Mouse (Mus musculus) heart, postnatal 0 days (tissue): ENCODE measurements around the gene Cmtm6. TPM values are rescaled to one million over a fixed set of nuclear protein-coding genes. Genes with fewer than 3 reads are reported as not detected.

Experiments used
- ATAC-seq: fragments of 200-750 bp; cut with Nextera tagmentation; 2 replicates; pipeline ENCODE4 v1.8.0; 2017; ENCODE audit warnings: low read depth, moderate number of reproducible peaks, moderate library complexity; ENCODE audit not compliant: insufficient read depth
- DNase-seq: peaks from one replicate; pipeline ENCODE4 v3.0.0-alpha.2; 2016; ENCODE audit warnings: low spot score
- H3K27ac ChIP-seq: fragments of 300-500 bp; sonication (generic); 2 replicates; pipeline ENCODE4 v1.5.1; 2014; ENCODE audit warnings: low read depth, mild to moderate bottlenecking
- H3K27me3 ChIP-seq: fragments of 300-500 bp; sonication (generic); 2 replicates; pipeline ENCODE4 v1.6.1; 2014; ENCODE audit warnings: low read length, mixed read lengths; ENCODE audit not compliant: control insufficient read depth, insufficient read depth
- H3K36me3 ChIP-seq: fragments of 300-500 bp; sonication (generic); replicated peaks from 2 replicates; pipeline ENCODE4 v1.6.1; 2014; ENCODE audit warnings: low read length, mixed read lengths; ENCODE audit not compliant: control insufficient read depth, insufficient read depth
- H3K4me1 ChIP-seq: fragments of 300-500 bp; sonication (generic); 2 replicates; pipeline ENCODE4 v1.6.1; 2014; ENCODE audit warnings: antibody characterized with exemption; ENCODE audit not compliant: control insufficient read depth, insufficient read depth
- H3K4me2 ChIP-seq: fragments of 300-500 bp; sonication (generic); 2 replicates; pipeline ENCODE4 v1.6.1; 2014; ENCODE audit warnings: low read depth, mild to moderate bottlenecking, low read length, moderate library complexity
- H3K4me3 ChIP-seq: fragments of 300-500 bp; sonication (generic); 2 replicates; pipeline ENCODE4 v1.5.1; 2014; ENCODE audit warnings: low read depth, low read length
- H3K9ac ChIP-seq: fragments of 300-500 bp; sonication (generic); replicated peaks from 2 replicates; pipeline ENCODE4 v1.6.1; 2014; ENCODE audit warnings: low read depth, low read length, mixed read lengths
- H3K9me3 ChIP-seq: fragments of 300-500 bp; sonication (generic); replicated peaks from 2 replicates; pipeline ENCODE4 v1.6.1; 2016; ENCODE audit warnings: low read length; ENCODE audit not compliant: control insufficient read depth
- CTCF ChIP-seq: IDR thresholded peaks from 2 replicates; pipeline ENCODE4 v1.5.1; 2016; ENCODE audit warnings: antibody characterized with exemption, control low read depth, low read depth
- EP300 ChIP-seq: IDR thresholded peaks from 2 replicates; pipeline ENCODE4 v1.6.1; 2016; ENCODE audit warnings: antibody characterized with exemption, low read depth
- WGBS: fragments of 180-500 bp; shearing (Covaris S2); extraction: QIAGEN DNeasy Blood & Tissue Kit; methylation state at CpG from one replicate; pipeline ENCODE4 v1.1.7; 2014; 5-methylcytosine and 5-hydroxymethylcytosine counted together
- polyA plus RNA-seq: library from polyadenylated mRNA; unstranded; fragments of >200 nt; fragmentation: Nextera tagmentation; extraction: Ambion mirVana; gene quantifications from 2 replicates; pipeline ENCODE4 v1.2.1, GENCODE M21; 2015
- total RNA-seq: library from RNA; depleted of rRNA; stranded (reverse); fragments of >200 nt; gene quantifications from 2 replicates; pipeline ENCODE4 v1.2.3, GENCODE M21; 2014; ENCODE audit warnings: low replicate concordance

Gene Cmtm6
- total and polyA plus RNA-seq, 2 experiments from 2014 or later, result 22.8 to 33.8 TPM

DNA sequence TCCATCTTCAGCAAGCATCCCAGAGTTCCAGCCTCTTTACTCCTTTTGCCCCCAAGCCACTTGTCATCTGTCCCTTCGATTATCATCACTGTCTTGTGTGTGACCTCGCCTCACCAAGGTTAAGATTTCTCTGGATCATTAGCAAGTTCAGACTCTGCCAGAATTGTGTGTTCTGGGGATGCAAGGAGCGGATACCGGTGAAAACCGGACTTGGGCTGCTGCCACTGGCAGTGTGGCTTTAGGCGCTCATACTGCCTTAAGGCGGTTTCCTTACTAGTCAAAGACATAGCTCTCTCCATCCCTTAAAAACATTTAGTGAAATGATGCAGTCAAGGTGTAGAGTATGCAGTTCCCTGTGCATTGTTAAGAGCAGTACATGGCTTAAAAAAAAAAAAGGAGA, 48.0 kb downstream of the Cmtm6 start:
- Histone ChIP-seq H3K4me1 (peaks cover 9% of the 10 kb centered on the region; the same call in 1 of the 2 replicates), H3K27ac (no peak overlapping the region), H3K9me3 (no peaks in the 10 kb centered on the region), H3K27me3 (no peaks in the 10 kb centered on the region), H3K9ac (no peak overlapping the region), H3K4me2 (no peak overlapping the region), H3K4me3 (no peak overlapping the region), H3K36me3 (no peaks in the 10 kb centered on the region)
- 87% methylated on average over 7 of the region's 7 CpGs for WGBS
- TF ChIP-seq CTCF (no peak), EP300 (no peak)
- DNase-seq (no peak), ATAC-seq (no peak)

- no peaks in the 10 kb centered on the region for H3K27me3 ChIP-seq
- H3K4me1 ChIP-seq, result peaks cover 9% of the 10 kb centered on the region; the same call in 1 of the 2 replicates
- H3K36me3 ChIP-seq, result no peaks in the 10 kb centered on the region
- peak overlapping the region; percentile 79 for H3K9ac ChIP-seq
- WGBS, result 21% methylated on average over 23 of the region's 23 CpGs
- H3K4me2 ChIP-seq, result peak overlapping the region; percentile 97
- TF ChIP-seq CTCF (no peak), EP300 (no peak)
- peak overlapping the region; percentile 61 for H3K4me3 ChIP-seq
- ATAC-seq (0 out of 2 replicates have a peak, but pooled peaks have one; percentile 6), DNase-seq (peak; percentile 43)
- H3K9me3 ChIP-seq, result no peaks in the 10 kb centered on the region
- peak overlapping the region; percentile 84 for H3K27ac ChIP-seq
Measured at GRCm38 (mm10) chr9:114779984-114780745, 49.2 kb downstream of the Cmtm6 start.

- TF ChIP-seq CTCF, result no peak
- TF ChIP-seq EP300, result no peak
- peak; percentile 40 for ATAC-seq
- WGBS, result 1% methylated on average over 38 of the region's 38 CpGs
Measured at GRCm38 (mm10) chr9:114780746-114781525, 50.0 kb downstream of the Cmtm6 start.

DNA sequence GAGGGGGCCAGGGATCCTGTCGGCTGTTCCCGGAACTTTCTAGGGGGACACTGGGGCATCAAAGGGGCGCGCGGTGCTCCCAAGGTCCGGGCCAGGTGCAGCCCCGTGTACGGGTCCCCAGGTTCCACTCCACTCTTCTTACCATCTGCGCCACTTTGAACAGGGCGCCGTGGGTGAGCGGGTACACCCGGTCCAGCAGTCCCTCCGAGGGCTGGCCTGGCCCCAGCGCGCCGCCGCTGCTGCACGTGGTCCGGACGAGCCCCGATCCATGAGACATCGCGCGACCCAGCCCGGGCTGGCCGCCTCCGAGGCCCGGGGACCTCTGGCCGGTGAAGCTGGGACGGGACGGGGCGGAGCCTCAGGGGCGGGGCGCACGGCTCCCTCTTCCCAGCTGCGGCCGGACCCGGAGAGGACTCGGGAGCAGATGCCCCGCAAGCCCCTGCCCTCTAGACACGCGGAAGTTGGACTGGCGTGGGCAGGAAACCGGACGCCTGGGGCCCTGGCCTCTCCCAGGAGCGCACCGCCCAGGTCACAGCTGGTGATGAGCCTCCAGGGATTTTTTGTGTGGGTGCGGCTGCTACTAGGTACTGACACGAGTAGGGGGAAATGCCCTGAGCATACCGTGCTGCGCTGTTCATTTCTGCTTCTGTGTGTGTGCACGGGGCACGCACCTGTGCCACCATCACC, 50.8 kb downstream of the Cmtm6 start, which contains the start of gene Cmtm7:
Gene Cmtm7, minus strand, starts transcription at position 331 of the 687 bp plus-strand sequence.
- no peak for TF ChIP-seq EP300
- no peaks in the 10 kb centered on the region for H3K27me3 ChIP-seq
- H3K4me2 ChIP-seq, result peak within 1 kb of the TSS; percentile 97
- DNase-seq (peak; percentile 64), ATAC-seq (peak; percentile 91)
- 0 out of 2 replicates have a peak, but pooled peaks cover under 1% of the 10 kb centered on the region for H3K9me3 ChIP-seq
- H3K36me3 ChIP-seq, result no peaks in the 10 kb centered on the region
- H3K27ac ChIP-seq, result peak within 1 kb of the TSS; percentile 84
- H3K9ac ChIP-seq, result peak within 1 kb of the TSS; percentile 79
- peaks cover 9% of the 10 kb centered on the region; the same call in 1 of the 2 replicates for H3K4me1 ChIP-seq
- whole genome bisulfite sequencing, result 1% methylated on average over 54 of the region's 54 CpGs
- peak within 1 kb of the TSS; percentile 61 for H3K4me3 ChIP-seq

More at GRCm38 (mm10) chr9:114780746-114781525, 50.0 kb downstream of the Cmtm6 start:
- no peak for DNase-seq
- Histone ChIP-seq H3K4me1 (peaks cover 9% of the 10 kb centered on the region; the same call in 1 of the 2 replicates), H3K27me3 (no peaks in the 10 kb centered on the region), H3K4me3 (peak overlapping the region; percentile 61), H3K9ac (peak overlapping the region; percentile 79), H3K27ac (peak overlapping the region; percentile 84), H3K9me3 (no peaks in the 10 kb centered on the region), H3K36me3 (no peaks in the 10 kb centered on the region), H3K4me2 (peak overlapping the region; percentile 97)
